Mouse (Mus musculus) adrenal gland, postnatal 14 days (tissue): ENCODE measurements at regions not wholly inside any gene's neighbourhood (a gene's known extent, or its start where the extent isn't known, plus 50 kb on each side); places are given as distances from the start of the nearest gene placed in this dataset.

Experiments used
- DNase-seq: peaks from one replicate; pipeline ENCODE4 v3.0.0; 2021; ENCODE audit warnings: mixed read lengths
- microRNA-seq, 2 experiments: library from miRNA; unstranded; fragments of <30 nt; microRNA quantifications; one replicate each; pipeline ENCODE4 v1.2.0; 2021

DNA sequence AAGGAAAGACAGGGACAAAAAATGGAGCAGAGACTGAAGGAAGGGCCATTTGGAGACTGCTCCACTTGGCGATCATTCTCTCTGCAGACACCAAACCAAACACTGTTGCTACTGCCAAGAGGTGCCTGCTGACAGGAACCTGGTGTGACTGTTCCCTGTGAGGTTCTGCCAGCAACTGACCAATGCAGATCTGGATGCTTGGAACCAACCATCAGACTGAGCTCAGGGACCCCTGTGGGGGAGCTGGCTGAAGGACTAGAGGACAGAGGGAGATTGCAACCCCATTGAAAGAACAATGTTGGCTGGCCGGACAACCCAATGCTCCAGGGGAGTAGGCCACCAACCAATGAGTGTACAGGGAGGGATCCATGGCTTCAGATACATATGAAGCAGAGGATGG, 139.2 kb upstream of the Cep126 start:
- DNase-seq = no peak

DNA sequence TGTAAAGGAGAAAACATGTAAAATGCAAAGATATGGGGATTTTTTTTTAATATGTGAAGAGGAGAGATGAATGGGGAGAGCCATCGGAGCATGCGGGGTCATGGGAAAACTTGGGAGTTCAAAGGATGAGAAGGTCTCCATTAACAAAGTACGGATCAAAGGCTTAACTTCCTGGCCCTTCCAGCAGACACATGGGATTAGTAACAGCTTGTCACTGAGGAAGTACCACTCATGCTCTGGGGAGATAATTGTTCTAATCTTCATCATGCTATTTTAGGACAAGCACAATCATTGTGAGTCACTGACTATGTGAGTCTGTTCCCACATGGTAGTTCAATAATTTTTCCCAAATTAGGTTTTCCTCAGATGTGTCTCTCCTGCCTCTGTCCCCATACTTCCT, 115.4 kb upstream of the Cep126 start:
- no peak for DNase-seq

DNA sequence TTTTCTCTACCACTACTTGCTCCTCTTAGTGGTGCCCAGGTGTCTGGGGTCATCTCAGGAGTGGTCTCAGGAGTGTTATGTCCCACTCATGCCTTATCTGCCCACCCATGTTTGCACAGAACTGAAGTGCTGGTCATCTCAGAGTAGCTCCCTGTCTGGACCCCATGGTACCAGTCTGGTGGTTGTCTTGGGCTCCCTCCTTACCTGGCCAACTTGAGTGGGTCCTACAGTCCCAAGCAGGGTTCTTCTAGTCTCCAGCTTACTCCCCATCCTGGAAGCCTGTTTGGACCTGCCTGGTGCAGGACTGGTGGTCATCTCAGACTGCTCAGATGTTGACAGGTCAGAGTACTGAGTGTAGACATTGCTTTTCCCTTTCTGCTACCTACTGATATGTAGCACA, 94.0 kb upstream of the Cep126 start:
- DNase-seq = no peak

DNA sequence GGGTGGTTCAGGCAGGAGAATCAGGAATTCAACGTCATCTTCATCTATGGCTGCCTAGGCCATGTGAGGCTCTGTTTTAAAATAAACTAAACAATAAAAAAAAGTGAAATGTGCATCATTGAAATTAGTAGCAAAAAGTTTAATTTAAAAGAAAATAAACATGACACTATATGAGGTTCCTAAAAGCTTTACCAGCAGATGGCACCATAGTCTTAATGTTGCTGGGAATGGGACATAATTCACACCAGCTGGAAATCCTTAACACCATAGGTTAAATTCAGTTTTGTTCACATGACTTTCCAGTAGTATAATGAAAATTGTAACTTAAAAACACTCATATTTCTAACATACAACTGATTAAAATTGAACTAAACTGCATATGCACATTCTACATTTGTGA, 92.3 kb upstream of the Cep126 start:
- no peak for DNase-seq

DNA sequence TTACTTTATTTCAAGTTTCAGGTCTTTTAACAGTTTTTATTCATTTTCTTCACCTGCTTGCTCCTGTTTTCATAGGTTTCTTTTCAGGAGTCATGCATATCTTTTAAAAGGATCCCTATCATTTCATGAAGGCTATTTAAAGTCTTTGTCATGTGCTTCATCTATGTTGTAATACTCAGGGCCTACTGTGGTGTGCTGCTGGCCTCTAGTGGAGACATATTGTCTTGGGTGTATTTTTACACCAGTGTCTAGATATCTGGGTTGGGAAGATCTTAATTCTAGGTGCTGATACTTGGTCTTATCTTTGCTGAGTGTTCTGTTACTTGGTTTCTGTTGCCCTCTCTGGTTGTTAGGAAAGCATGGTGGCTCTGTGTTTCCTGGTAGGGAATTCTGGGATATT, 74.8 kb upstream of the Cep126 start:
- peak; percentile 66 for DNase-seq

- DNase-seq = peak; percentile 11
Observed at GRCm38 (mm10) chr9:8185433-8185832, 51.3 kb upstream of the Cep126 start.

Small RNAs in the stretch of these regions (microRNA-seq; reads per million reads assigned to microRNA genes)
- gene Mir1899 = 0 reads per million in 2 experiments
